Mouse (Mus musculus) thymus, postnatal 4 days (tissue): ENCODE measurements around the gene Pik3r5.

Experiments used
- DNase-seq: peaks from one replicate; pipeline ENCODE4 v3.0.0; 2021

Pik3r5 gene

GRCm38 (mm10) chr11:68431699-68432360 lies at the start of gene Pik3r5:
Pik3r5 (plus strand) TSS chr11:68432121.
- DNase-seq, result peak; percentile 96

GRCm38 (mm10) chr11:68383519-68383918 lies 48.4 kb upstream of the Pik3r5 start:
- no peak for DNase-seq

- no peak for DNase-seq
Measured at GRCm38 (mm10) chr11:68384131-68384530, 47.8 kb upstream of the Pik3r5 start.

GRCm38 (mm10) chr11:68384592-68385020 lies 47.3 kb upstream of the Pik3r5 start:
- DNase-seq, result no peak

- DNase-seq, result peak; percentile 57
Measured at GRCm38 (mm10) chr11:68385021-68385821, 46.7 kb upstream of the Pik3r5 start.

- peak; percentile 62 for DNase-seq
Measured at GRCm38 (mm10) chr11:68385921-68386588, 45.9 kb upstream of the Pik3r5 start.

- peak; percentile 79 for DNase-seq
Measured at GRCm38 (mm10) chr11:68386589-68387440, 45.1 kb upstream of the Pik3r5 start.

GRCm38 (mm10) chr11:68387441-68387760 lies 44.5 kb upstream of the Pik3r5 start:
- DNase-seq, result no peak

GRCm38 (mm10) chr11:68387971-68388654 lies 43.8 kb upstream of the Pik3r5 start:
- DNase-seq, result no peak

- DNase-seq, result no peak
Measured at GRCm38 (mm10) chr11:68388655-68389015, 43.3 kb upstream of the Pik3r5 start.

- no peak for DNase-seq
Measured at GRCm38 (mm10) chr11:68389621-68390020, 42.3 kb upstream of the Pik3r5 start.

- no peak for DNase-seq
Measured at GRCm38 (mm10) chr11:68390381-68391287, 41.3 kb upstream of the Pik3r5 start.

GRCm38 (mm10) chr11:68393897-68394490 lies 37.9 kb upstream of the Pik3r5 start:
- DNase-seq, result no peak

- no peak for DNase-seq
Measured at GRCm38 (mm10) chr11:68394749-68395148, 37.2 kb upstream of the Pik3r5 start.

GRCm38 (mm10) chr11:68395546-68395945 lies 36.4 kb upstream of the Pik3r5 start:
- no peak for DNase-seq

- DNase-seq, result no peak
Measured at GRCm38 (mm10) chr11:68398891-68399547, 32.9 kb upstream of the Pik3r5 start.

- DNase-seq, result peak; percentile 33
Measured at GRCm38 (mm10) chr11:68399548-68400020, 32.3 kb upstream of the Pik3r5 start.

GRCm38 (mm10) chr11:68400021-68400671 lies 31.8 kb upstream of the Pik3r5 start:
- peak; percentile 65 for DNase-seq

- DNase-seq, result no peak
Measured at GRCm38 (mm10) chr11:68400727-68401219, 31.1 kb upstream of the Pik3r5 start, which contains the start of gene Ntn1. Ntn1 (minus strand) TSS chr11:68400823.
